ENCODE assay signal across 8 mouse cellular contexts in genomic region chr19:16358905-16359304, GRCm38 (mm10).
A peak's percentile ranks its signal among the peaks of the same experiment; 100 is the strongest.
DNase-seq lines count a peak whose midpoint lies in the region; ATAC-seq and TF ChIP-seq lines count a peak whose summit lies in the region.

No protein-coding gene starts in this region.

- no peak overlapping the region for H3K9ac ChIP-seq in heart, adult 2 months (ENCODE audit: low read depth, low read length)
- no peak overlapping the region for H3K9ac ChIP-seq in heart, embryonic 11.5 days (ENCODE audit: low read depth, low read length)
- H3K9ac ChIP-seq in kidney, postnatal 0 days (ENCODE audit: low read depth, low read length): no peak overlapping the region

- H3K4me2 ChIP-seq in heart, embryonic 11.5 days: no peak overlapping the region
- H3K4me2 ChIP-seq in kidney, postnatal 0 days (ENCODE audit: low read length): no peak overlapping the region

- H3K4me1 ChIP-seq in heart, adult 2 months (ENCODE audit: control insufficient read depth, insufficient read depth, low read length): peaks cover 4% of the 10 kb centered on the region
- no peaks in the 10 kb centered on the region for H3K4me1 ChIP-seq in heart, embryonic 11.5 days (ENCODE audit: control insufficient read depth, insufficient read depth, low read length)
- no peaks in the 10 kb centered on the region for H3K4me1 ChIP-seq in testis, adult 2 months (ENCODE audit: control insufficient read depth, insufficient read depth, low read length)
- H3K4me1 ChIP-seq in bone marrow, adult 2 months (ENCODE audit: control insufficient read depth, insufficient read depth, low read length): no peaks in the 10 kb centered on the region
- no peaks in the 10 kb centered on the region for H3K4me1 ChIP-seq in kidney, postnatal 0 days (replicated peaks; ENCODE audit: insufficient read depth, low read length)

- peaks cover 4% of the 10 kb centered on the region for H3K79me2 ChIP-seq in heart, adult 2 months (replicated peaks; ENCODE audit: control insufficient read depth, insufficient read depth, low read length)

- H3K36me3 ChIP-seq in heart, adult 2 months (ENCODE audit: control insufficient read depth, insufficient read depth, low read length): peaks cover 3% of the 10 kb centered on the region; the same call in 1 of the 2 replicates
- H3K36me3 ChIP-seq in heart, embryonic 11.5 days (ENCODE audit: control insufficient read depth, insufficient read depth, low read length): no peaks in the 10 kb centered on the region; the same call in 1 of the 2 replicates
- H3K36me3 ChIP-seq in testis, adult 2 months (ENCODE audit: control insufficient read depth, insufficient read depth, low read length): no peaks in the 10 kb centered on the region
- 0 out of 2 replicates have a peak, but pooled peaks cover 6% of the 10 kb centered on the region for H3K36me3 ChIP-seq in kidney, postnatal 0 days (ENCODE audit: insufficient read depth, low read length)

- H3K4me3 ChIP-seq in heart, adult 2 months: no peak overlapping the region
- H3K4me3 ChIP-seq in heart, embryonic 11.5 days (ENCODE audit: low read depth, low read length): no peak overlapping the region
- H3K4me3 ChIP-seq in testis, adult 2 months (ENCODE audit: control insufficient read depth, low read depth, low read length): no peak overlapping the region
- no peak overlapping the region for H3K4me3 ChIP-seq in bone marrow, adult 2 months (replicated peaks; ENCODE audit: control insufficient read depth, low read depth, low read length)
- H3K4me3 ChIP-seq in kidney, postnatal 0 days (replicated peaks; ENCODE audit: low read depth, low read length): no peak overlapping the region

- no peaks in the 10 kb centered on the region for H3K27me3 ChIP-seq in heart, adult 2 months (ENCODE audit: control insufficient read depth, insufficient read depth, low read length)
- no peaks in the 10 kb centered on the region for H3K27me3 ChIP-seq in heart, embryonic 11.5 days (ENCODE audit: control insufficient read depth, insufficient read depth, low read length)
- H3K27me3 ChIP-seq in testis, adult 2 months (ENCODE audit: control insufficient read depth, insufficient read depth, low read length): no peaks in the 10 kb centered on the region
- no peaks in the 10 kb centered on the region for H3K27me3 ChIP-seq in kidney, postnatal 0 days (ENCODE audit: insufficient read depth, low read length)

- DNase-seq in heart, adult 2 months: peak in 1 of 2 experiments; percentile 24
- DNase-seq in testis, postnatal 14 days (ENCODE audit: low spot score): no peak
- peak; percentile 76 for DNase-seq in kidney, postnatal 0 days (ENCODE audit: low spot score)
- DNase-seq in skeletal muscle tissue, adult 2 months (ENCODE audit: low read depth, low spot score): peak; percentile 25
- no peak for DNase-seq in layer of hippocampus, postnatal 25 days (ENCODE audit: extremely low spot score in 1 of 2, low spot score in 1 of 2)

- no peaks in the 10 kb centered on the region for H3K9me3 ChIP-seq in heart, embryonic 11.5 days (replicated peaks; ENCODE audit: control insufficient read depth, low read length)
- H3K9me3 ChIP-seq in kidney, postnatal 0 days (replicated peaks; ENCODE audit: low read length): no peaks in the 10 kb centered on the region; the same call in 1 of the 2 replicates

- no peak for ATAC-seq in heart, embryonic 11.5 days (replicated peaks; ENCODE audit: insufficient number of reproducible peaks, low FRiP score, low TSS enrichment)
- no peak for ATAC-seq in kidney, postnatal 0 days (replicated peaks; ENCODE audit: low FRiP score, low read depth)

- TF ChIP-seq CTCF in heart, adult 2 months (IDR thresholded peaks at IDR 0.05): peak; percentile 76
- TF ChIP-seq CTCF in testis, adult 2 months (IDR thresholded peaks at IDR 0.05; ENCODE audit: control insufficient read depth, insufficient read depth, insufficient replicate concordance, low read depth, low read length): peak; percentile 49; the same call in 1 of the 2 replicates
- TF ChIP-seq CTCF in bone marrow, adult 2 months (IDR thresholded peaks at IDR 0.05; ENCODE audit: control insufficient read depth, insufficient read depth, low read length): peak; percentile 43
- TF ChIP-seq CTCF in kidney, postnatal 0 days (IDR thresholded peaks at IDR 0.05; ENCODE audit: low read depth): peak; percentile 74

- 65% methylated on average over 5 of the region's 5 CpGs for WGBS in heart, adult 2 months
- 65% methylated on average over 5 of the region's 5 CpGs for WGBS in heart, embryonic 11.5 days (ENCODE audit: insufficient replicate concordance)
- 58% methylated on average over 5 of the region's 5 CpGs for WGBS in bone marrow, adult 2 months
- WGBS in kidney, postnatal 0 days: 55% methylated on average over 5 of the region's 5 CpGs

- H3K27ac ChIP-seq in heart, adult 2 months: no peak overlapping the region
- no peak overlapping the region for H3K27ac ChIP-seq in heart, embryonic 11.5 days (ENCODE audit: low read depth, low read length)
- H3K27ac ChIP-seq in testis, adult 2 months (ENCODE audit: control insufficient read depth, insufficient read depth, low read depth, low read length): no peak overlapping the region
- no peak overlapping the region for H3K27ac ChIP-seq in bone marrow, adult 2 months (ENCODE audit: control insufficient read depth, insufficient read depth, low read depth, low read length, poor library complexity)
- no peak overlapping the region for H3K27ac ChIP-seq in kidney, postnatal 0 days

- no peak for TF ChIP-seq EP300 in heart, adult 2 months (IDR thresholded peaks at IDR 0.05; ENCODE audit: insufficient read depth, low read depth, low read length)

- no peak for TF ChIP-seq POLR2A in heart, adult 2 months (IDR thresholded peaks at IDR 0.05; ENCODE audit: insufficient read depth, low read depth, low read length)
- no peak for TF ChIP-seq POLR2A in testis, adult 2 months (IDR thresholded peaks at IDR 0.05; ENCODE audit: control insufficient read depth, low read depth, low read length)
- no peak for TF ChIP-seq POLR2A in bone marrow, adult 2 months (IDR thresholded peaks at IDR 0.05; ENCODE audit: borderline replicate concordance, control insufficient read depth, low read depth, low read length)

- intact Hi-C loops in heart, adult 2 months (cut with DNase I): loop anchor here (5.0 to 10.0 kb wide), 2 partner anchors 76 to 297 kb away; partner anchors contain the start of gene Gna14

Comparison
In these comparisons a context has a peak if more than half of its experiments do, and no peak if none do; other contexts are left out.
1. DNase-seq: peak in kidney, postnatal 0 days (single experiment) and skeletal muscle tissue, adult 2 months (single experiment); none in testis, postnatal 14 days (single experiment) and layer of hippocampus, postnatal 25 days (0 of 2).
2. Peak in every context shown above with its lines, with median percentiles within 50 percentile points of each other: CTCF ChIP-seq.